Comparison of ENCODE assay signal across 9 mouse cellular contexts in the genomic region with DNA sequence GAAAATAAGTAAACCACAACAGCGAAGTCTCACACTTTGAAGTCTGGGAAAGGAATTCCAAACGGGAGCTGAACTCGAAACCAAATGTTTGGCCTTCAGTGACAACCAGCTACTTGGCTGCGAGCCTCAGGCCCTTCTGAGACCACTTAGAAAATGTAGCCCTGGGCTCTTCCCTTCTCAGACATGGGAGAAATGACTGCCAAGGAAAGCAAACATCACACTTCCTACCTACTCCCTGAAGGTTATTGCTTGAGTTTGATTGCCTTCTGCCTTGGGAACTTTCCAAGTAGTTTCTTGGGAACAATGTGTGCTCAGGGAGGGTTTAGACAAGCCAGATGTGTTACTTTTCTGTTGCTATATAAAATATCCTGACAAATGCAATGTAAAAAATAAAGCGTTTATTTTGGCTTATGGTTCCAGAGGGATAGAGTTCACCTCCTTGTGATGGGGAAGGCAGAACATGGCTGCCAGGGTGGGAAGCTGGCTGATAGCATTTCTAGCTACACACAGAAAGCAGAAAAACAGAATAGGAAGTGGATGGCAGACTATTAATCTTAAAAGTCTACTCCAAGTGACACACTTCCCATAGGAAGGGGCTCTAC.
A peak's percentile ranks its signal among the peaks of the same experiment; 100 is the strongest.
DNase-seq lines count a peak whose midpoint lies in the region; ATAC-seq and TF ChIP-seq lines count a peak whose summit lies in the region.
"Had no signal": no experiment of that assay in that cellular context is flagged by ENCODE, and none has a peak within 500 bp of the region (broad histone marks: within the 10 kb centered on the region; RNA-seq: fewer than 3 reads in every experiment).

No protein-coding gene starts in this region.

- no peak overlapping the region; the same call in 1 of the 2 replicates for H3K27ac ChIP-seq in kidney, postnatal 0 days
- H3K27ac ChIP-seq in midbrain, embryonic 14.5 days (replicated peaks; ENCODE audit: low read depth, low read length), result no peak overlapping the region

- H3K27me3 ChIP-seq in kidney, postnatal 0 days (ENCODE audit: insufficient read depth, low read length), result no peaks in the 10 kb centered on the region
- no peaks in the 10 kb centered on the region for H3K27me3 ChIP-seq in midbrain, embryonic 14.5 days (ENCODE audit: control insufficient read depth, insufficient read depth, low read length)

- H3K9ac ChIP-seq in kidney, postnatal 0 days (ENCODE audit: low read depth, low read length), result no peak overlapping the region
- no peak overlapping the region for H3K9ac ChIP-seq in midbrain, embryonic 14.5 days (replicated peaks; ENCODE audit: low read length)

- WGBS in kidney, postnatal 0 days, result 32% methylated on average over 5 of the region's 5 CpGs
- WGBS in midbrain, embryonic 14.5 days, result 80% methylated on average over 5 of the region's 5 CpGs

- no peak for ATAC-seq in kidney, postnatal 0 days (replicated peaks; ENCODE audit: low FRiP score, low read depth)
- ATAC-seq in midbrain, embryonic 14.5 days (ENCODE audit: low FRiP score, low TSS enrichment), result no peak

- no peak overlapping the region for H3K4me2 ChIP-seq in kidney, postnatal 0 days (ENCODE audit: low read length)
- no peak overlapping the region for H3K4me2 ChIP-seq in midbrain, embryonic 14.5 days (ENCODE audit: low read length)

- TF ChIP-seq CTCF in kidney, postnatal 0 days (IDR thresholded peaks at IDR 0.05; ENCODE audit: low read depth), result no peak

- DNase-seq in kidney, adult 11 months, result peak; percentile 2
- no peak for DNase-seq in kidney, adult 18-20 months
- peak; percentile 28 to 46 for DNase-seq in gastrocnemius, adult 8-10 months (ENCODE audit: low spot score in 2 of 2)
- peak; percentile 90 for DNase-seq in kidney, postnatal 0 days (ENCODE audit: low spot score)
- peak; percentile 44 for DNase-seq in ovary, adult 18-20 months (ENCODE audit: low spot score)
- no peak for DNase-seq in urinary bladder, postnatal 25 days (ENCODE audit: low spot score)
- no peak for DNase-seq in layer of hippocampus, adult 18-20 months (ENCODE audit: low spot score in 2 of 2)
- no peak for DNase-seq in midbrain, embryonic 14.5 days
- DNase-seq: spleen, adult 18-20 months had no signal

- H3K9me3 ChIP-seq in kidney, postnatal 0 days (replicated peaks; ENCODE audit: low read length), result no peaks in the 10 kb centered on the region
- 0 out of 2 replicates have a peak, but pooled peaks cover 3% of the 10 kb centered on the region for H3K9me3 ChIP-seq in midbrain, embryonic 14.5 days (ENCODE audit: control insufficient read depth, low read length)

- H3K4me3 ChIP-seq in kidney, postnatal 0 days (replicated peaks; ENCODE audit: low read depth, low read length), result no peak overlapping the region
- H3K4me3 ChIP-seq in midbrain, embryonic 14.5 days (replicated peaks; ENCODE audit: low read depth, low read length), result no peak overlapping the region

- H3K36me3 ChIP-seq in kidney, postnatal 0 days (ENCODE audit: insufficient read depth, low read length), result no peaks in the 10 kb centered on the region
- H3K36me3 ChIP-seq in midbrain, embryonic 14.5 days (ENCODE audit: control insufficient read depth, insufficient read depth, low read length), result no peaks in the 10 kb centered on the region

- no peaks in the 10 kb centered on the region for H3K4me1 ChIP-seq in kidney, postnatal 0 days (replicated peaks; ENCODE audit: insufficient read depth, low read length)
- H3K4me1 ChIP-seq in midbrain, embryonic 14.5 days (ENCODE audit: control insufficient read depth, insufficient read depth, low read length), result no peaks in the 10 kb centered on the region

Comparison
In these comparisons a context has a peak if more than half of its experiments do, and no peak if none do; other contexts are left out.
1. DNase-seq: peak in kidney, adult 11 months (single experiment), gastrocnemius, adult 8-10 months (2 of 2), kidney, postnatal 0 days (single experiment) and ovary, adult 18-20 months (single experiment); none in kidney, adult 18-20 months (single experiment), urinary bladder, postnatal 25 days (single experiment), layer of hippocampus, adult 18-20 months (0 of 2) and midbrain, embryonic 14.5 days (single experiment).